Mouse (Mus musculus): ENCODE data around the gene Mxd1. TPM values are rescaled to one million over a fixed set of nuclear protein-coding genes. Genes with fewer than 3 reads are reported as not detected.

Gene Mxd1
- total RNA-seq, 2 experiments from 2014 or later, result 17.9 to 20.7 TPM

DNA sequence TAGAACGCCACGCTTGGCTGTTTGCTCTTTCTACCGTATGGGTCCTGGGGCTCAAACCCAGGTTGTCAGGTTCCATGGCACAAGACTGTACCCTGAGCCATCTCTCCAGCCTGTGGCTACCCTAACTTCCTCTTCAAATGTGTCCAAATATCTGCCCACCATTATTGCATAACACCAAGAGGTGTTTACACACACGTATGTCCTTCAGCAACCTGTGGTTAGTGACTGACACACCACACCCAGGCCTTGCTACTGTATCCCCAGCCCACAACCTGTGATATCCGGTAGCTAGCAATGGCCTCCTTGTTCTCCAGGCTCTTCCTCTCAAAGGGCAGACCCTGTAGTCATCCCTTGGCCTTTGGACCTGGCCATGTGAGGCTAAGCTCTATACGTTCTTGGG, 59.7 kb downstream of the Mxd1 start:
- Histone ChIP-seq H3K27ac (no peak overlapping the region), H3K4me3 (no peak overlapping the region)
- TF ChIP-seq CTCF (conservative IDR thresholded peaks at IDR 0.05), result no peak
- no peak for DNase-seq (ENCODE audit: low spot score in 2 of 2)

- no peak for TF ChIP-seq CTCF (conservative IDR thresholded peaks at IDR 0.05)
- no peak for DNase-seq (ENCODE audit: low spot score in 2 of 2)
- Histone ChIP-seq H3K27ac (no peak overlapping the region), H3K4me3 (no peak overlapping the region)
These were observed 61.5 kb downstream of the Mxd1 start for GRCm38 (mm10) chr6:86607471-86607870.

- DNase-seq (ENCODE audit: low spot score in 2 of 2), result no peak
- no peak overlapping the region for H3K4me3 ChIP-seq
- no peak overlapping the region for H3K27ac ChIP-seq
- no peak for TF ChIP-seq CTCF (conservative IDR thresholded peaks at IDR 0.05)
These were observed 62.7 kb downstream of the Mxd1 start for GRCm38 (mm10) chr6:86606289-86606688.

DNA sequence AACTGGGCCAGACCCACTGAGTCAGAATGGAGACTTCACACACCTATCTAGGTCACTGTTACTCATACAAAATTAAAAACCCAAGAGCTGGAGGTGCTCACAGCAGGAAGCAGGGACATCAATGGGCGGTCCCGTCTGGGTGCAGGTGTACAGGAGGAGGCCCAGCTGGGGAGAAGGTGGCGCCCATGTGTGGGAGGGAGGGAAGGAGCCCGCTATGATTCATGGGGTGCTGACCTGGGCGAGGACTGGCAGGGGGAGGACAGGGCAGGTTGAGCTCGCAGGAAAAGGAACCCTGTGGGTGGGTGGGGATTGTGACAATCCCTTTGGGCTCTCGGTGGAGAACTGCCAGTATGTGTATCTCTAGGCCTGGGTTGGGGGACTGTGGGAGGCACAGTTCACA, 63.7 kb downstream of the Mxd1 start:
- Histone ChIP-seq H3K4me3 (no peak overlapping the region), H3K27ac (no peak overlapping the region)
- no peak for DNase-seq (ENCODE audit: low spot score in 2 of 2)
- no peak for TF ChIP-seq CTCF (conservative IDR thresholded peaks at IDR 0.05)

DNA sequence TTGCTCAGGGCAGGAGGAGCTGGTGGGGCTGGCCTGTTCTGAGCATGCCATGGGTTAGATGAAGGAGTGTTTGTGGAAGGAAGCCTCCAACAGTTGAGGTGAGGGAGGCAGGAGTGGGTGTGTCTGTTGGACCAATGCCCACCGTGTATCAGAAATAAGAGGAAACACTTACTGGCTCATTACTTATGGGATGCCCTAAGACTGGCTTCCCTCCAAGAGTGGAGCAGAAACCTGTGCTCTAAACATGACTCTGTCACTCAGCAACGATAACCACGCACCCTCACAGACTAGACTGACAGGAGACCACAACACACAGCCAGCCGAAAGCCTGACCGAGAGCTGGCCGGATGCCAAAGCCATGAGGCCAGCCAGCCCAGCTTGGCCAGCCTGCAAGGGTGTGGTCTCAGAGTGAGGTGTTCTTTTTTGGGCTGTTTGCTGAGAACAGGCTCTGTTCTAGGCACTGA, 69.0 kb downstream of the Mxd1 start:
- no peak for DNase-seq (ENCODE audit: low spot score in 2 of 2)
- TF ChIP-seq CTCF (conservative IDR thresholded peaks at IDR 0.05), result no peak
- no peak overlapping the region for H3K27ac ChIP-seq
- no peak overlapping the region for H3K4me3 ChIP-seq

DNA sequence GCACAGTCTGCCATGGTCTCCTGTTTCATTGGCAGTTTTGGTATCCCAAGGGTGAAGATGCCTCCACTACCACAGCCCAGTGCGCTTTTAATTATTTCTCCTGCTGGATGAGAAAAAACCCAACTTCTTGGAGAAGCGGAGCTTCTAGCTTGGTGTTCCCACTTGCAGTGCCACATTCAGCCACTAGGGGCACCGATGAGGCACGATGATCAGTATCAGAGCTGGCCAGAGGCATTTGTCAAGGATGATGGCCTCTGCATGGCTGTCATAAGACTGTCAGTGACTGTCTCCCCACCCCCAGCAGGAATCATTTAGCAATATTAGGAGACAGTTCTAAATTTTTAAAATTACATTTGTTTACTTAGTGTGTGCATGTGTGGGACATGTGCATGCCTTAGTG, 69.8 kb downstream of the Mxd1 start:
- DNase-seq (ENCODE audit: low spot score in 2 of 2), result peak; percentile 53 to 87
- Histone ChIP-seq H3K27ac (no peak overlapping the region), H3K4me3 (no peak overlapping the region)
- peak; percentile 100 for TF ChIP-seq CTCF (conservative IDR thresholded peaks at IDR 0.05)

- Histone ChIP-seq H3K4me3 (no peak overlapping the region), H3K27ac (no peak overlapping the region)
- DNase-seq (ENCODE audit: low spot score in 2 of 2), result no peak
- TF ChIP-seq CTCF (conservative IDR thresholded peaks at IDR 0.05), result no peak
These were observed 70.2 kb downstream of the Mxd1 start for GRCm38 (mm10) chr6:86598742-86599193.

Other genes with a start within 250 kb of the Mxd1 start
- not detected for gene Gm44790, start 242.5 kb downstream of the Mxd1 start, total RNA-seq (2021)
- gene C87436, start 230.8 kb downstream of the Mxd1 start, total RNA-seq (2021), result 10 to 100 TPM; 18.9 to 20.6 TPM
- gene Pcbp1, start 142.8 kb downstream of the Mxd1 start, total RNA-seq (2021), result 100 to 1,000 TPM; 179 to 184 TPM
- 1 to 10 TPM; 1.2 to 1.9 TPM for gene Asprv1, start 41.0 kb downstream of the Mxd1 start, total RNA-seq (2021)
- gene Snrnp27, start 15.4 kb upstream of the Mxd1 start, total RNA-seq (2021), result 10 to 100 TPM; 60.6 to 60.8 TPM
- 10 to 100 TPM; 28.3 to 31.5 TPM for gene Gmcl1, start 64.2 kb upstream of the Mxd1 start, total RNA-seq (2021)
- gene Anxa4, start 124.4 kb upstream of the Mxd1 start, total RNA-seq (2021), result 1 to 10 TPM; 4.6 to 4.8 TPM
- gene Aak1, start 180.4 kb upstream of the Mxd1 start, total RNA-seq (2021), result 100 to 1,000 TPM; 445 to 462 TPM

All from layer of hippocampus, adult 2 months (tissue).